Mouse (Mus musculus) neural tube, embryonic 15.5 days (tissue): ENCODE data around the gene Bap1. TPM values are rescaled to one million over a fixed set of nuclear protein-coding genes. Genes with fewer than 3 reads are reported as not detected.

Experiments used
- ATAC-seq: fragments of 200-750 bp; cut with Nextera tagmentation; 2 replicates; pipeline ENCODE4 v1.8.0; 2017; ENCODE audit warnings: mild to moderate bottlenecking, moderate TSS enrichment, moderate library complexity; ENCODE audit not compliant: low FRiP score
- H3K27ac ChIP-seq: fragments of 300-500 bp; sonication (generic); replicated peaks from 2 replicates; pipeline ENCODE4 v1.5.1; 2015; ENCODE audit warnings: mild to moderate bottlenecking, inconsistent platforms
- H3K27me3 ChIP-seq: fragments of 300-500 bp; sonication (generic); replicated peaks from 2 replicates; pipeline ENCODE4 v1.6.1; 2015; ENCODE audit warnings: inconsistent platforms
- H3K36me3 ChIP-seq: fragments of 300-500 bp; sonication (generic); 2 replicates; pipeline ENCODE4 v1.6.1; 2015; ENCODE audit warnings: inconsistent platforms
- H3K4me1 ChIP-seq: fragments of 300-500 bp; sonication (generic); 2 replicates; pipeline ENCODE4 v1.6.1; 2015; ENCODE audit warnings: inconsistent platforms
- H3K4me2 ChIP-seq: fragments of 300-500 bp; sonication (generic); 2 replicates; pipeline ENCODE4 v1.6.1; 2015; ENCODE audit warnings: inconsistent platforms, mild to moderate bottlenecking, moderate library complexity
- H3K4me3 ChIP-seq: fragments of 300-500 bp; sonication (generic); replicated peaks from 2 replicates; pipeline ENCODE4 v1.5.1; 2015; ENCODE audit warnings: mild to moderate bottlenecking, inconsistent platforms
- H3K9ac ChIP-seq: fragments of 300-500 bp; sonication (generic); replicated peaks from 2 replicates; pipeline ENCODE4 v1.6.1; 2015; ENCODE audit warnings: mild to moderate bottlenecking, inconsistent platforms
- H3K9me3 ChIP-seq: fragments of 300-500 bp; sonication (generic); replicated peaks from 2 replicates; pipeline ENCODE4 v1.6.1; 2016; ENCODE audit warnings: inconsistent platforms
- WGBS: fragments of 180-500 bp; shearing (Covaris S2); methylation state at CpG from one replicate; pipeline ENCODE4 v1.1.7; 2015; ENCODE audit warnings: mixed read lengths; 5-methylcytosine and 5-hydroxymethylcytosine counted together
- polyA plus RNA-seq: library from polyadenylated mRNA; unstranded; fragments of >200 nt; fragmentation: Nextera tagmentation; extraction: Ambion mirVana; gene quantifications from 2 replicates; pipeline ENCODE4 v1.2.1, GENCODE M21; 2015

The Bap1 gene
- 93.3 and 96.1 TPM in 2 replicates for polyA plus RNA-seq

- no peaks in the 10 kb centered on the region for H3K9me3 ChIP-seq
- H3K27me3 ChIP-seq: no peaks in the 10 kb centered on the region
- ATAC-seq: peak; percentile 94
- H3K4me2 ChIP-seq: peak within 1 kb of the TSS; percentile 86
- under 1% methylated on average over 74 of the region's 75 CpGs for WGBS
- peaks cover 35% of the 10 kb centered on the region for H3K36me3 ChIP-seq
- H3K4me3 ChIP-seq: peak within 1 kb of the TSS; percentile 67
- peaks cover 25% of the 10 kb centered on the region for H3K4me1 ChIP-seq
- peak within 1 kb of the TSS; percentile 97 for H3K27ac ChIP-seq
- peak within 1 kb of the TSS; percentile 97 for H3K9ac ChIP-seq
Observed at GRCm38 (mm10) chr14:31251084-31251604, at the start of gene Bap1, which contains the start of gene Phf7. Gene Bap1 (plus strand): TSS chr14:31251450. Gene Phf7 (minus strand): TSS chr14:31251317.

GRCm38 (mm10) chr14:31204844-31205243 is 46.4 kb upstream of the Bap1 start:
- peak overlapping the region; percentile 75 for H3K4me3 ChIP-seq
- WGBS: 69% methylated on average over 4 of the region's 4 CpGs
- H3K9me3 ChIP-seq: no peaks in the 10 kb centered on the region
- 0 out of 2 replicates have a peak overlapping the region, but pooled peaks have one; percentile 92 for H3K27ac ChIP-seq
- peak overlapping the region; percentile 89 for H3K4me2 ChIP-seq
- H3K36me3 ChIP-seq: peaks cover 44% of the 10 kb centered on the region
- no peaks in the 10 kb centered on the region for H3K27me3 ChIP-seq
- H3K4me1 ChIP-seq: peaks cover 26% of the 10 kb centered on the region
- no peak for ATAC-seq
- peak overlapping the region; percentile 94 for H3K9ac ChIP-seq

GRCm38 (mm10) chr14:31205244-31205561 is 46.0 kb upstream of the Bap1 start:
- H3K9ac ChIP-seq: peak overlapping the region; percentile 94
- H3K4me1 ChIP-seq: peaks cover 26% of the 10 kb centered on the region
- H3K4me2 ChIP-seq: peak overlapping the region; percentile 89
- ATAC-seq: peak; percentile 9; the same call in 1 of the 2 replicates
- no peaks in the 10 kb centered on the region for H3K27me3 ChIP-seq
- no peaks in the 10 kb centered on the region for H3K9me3 ChIP-seq
- peak overlapping the region; percentile 75 for H3K4me3 ChIP-seq
- H3K27ac ChIP-seq: peak overlapping the region; percentile 92
- WGBS: 19% methylated on average over 8 of the region's 8 CpGs
- H3K36me3 ChIP-seq: peaks cover 40% of the 10 kb centered on the region

- Histone ChIP-seq H3K27ac (peak overlapping the region; percentile 92), H3K4me1 (peaks cover 26% of the 10 kb centered on the region), H3K9me3 (no peaks in the 10 kb centered on the region), H3K36me3 (peaks cover 34% of the 10 kb centered on the region), H3K4me2 (peak overlapping the region; percentile 89), H3K4me3 (peak overlapping the region; percentile 75), H3K9ac (peak overlapping the region; percentile 94), H3K27me3 (no peaks in the 10 kb centered on the region)
- under 1% methylated on average over 39 of the region's 39 CpGs for WGBS
- peak; percentile 76 for ATAC-seq
Observed at GRCm38 (mm10) chr14:31205562-31206467, 45.4 kb upstream of the Bap1 start.

GRCm38 (mm10) chr14:31206472-31206981 is 44.7 kb upstream of the Bap1 start:
- Histone ChIP-seq H3K27me3 (no peaks in the 10 kb centered on the region), H3K4me2 (peak overlapping the region; percentile 89), H3K9ac (peak overlapping the region; percentile 94), H3K27ac (peak overlapping the region; percentile 92), H3K9me3 (no peaks in the 10 kb centered on the region), H3K36me3 (peaks cover 28% of the 10 kb centered on the region), H3K4me3 (peak overlapping the region; percentile 75), H3K4me1 (peaks cover 26% of the 10 kb centered on the region)
- ATAC-seq: peak; percentile 83
- under 1% methylated on average over 48 of the region's 48 CpGs for WGBS

- peak overlapping the region; percentile 89 for H3K4me2 ChIP-seq
- no peaks in the 10 kb centered on the region for H3K9me3 ChIP-seq
- peak overlapping the region; percentile 94 for H3K9ac ChIP-seq
- 73% methylated on average over 13 of the region's 13 CpGs for WGBS
- peak; percentile 26 for ATAC-seq
- peak overlapping the region; percentile 75 for H3K4me3 ChIP-seq
- peaks cover 21% of the 10 kb centered on the region for H3K36me3 ChIP-seq
- H3K4me1 ChIP-seq: peaks cover 26% of the 10 kb centered on the region
- H3K27ac ChIP-seq: peak overlapping the region; percentile 92
- no peaks in the 10 kb centered on the region for H3K27me3 ChIP-seq
Observed at GRCm38 (mm10) chr14:31207070-31207830, 44.0 kb upstream of the Bap1 start.

GRCm38 (mm10) chr14:31208084-31208483 is 43.2 kb upstream of the Bap1 start, which contains the start of gene Tnnc1:
Gene Tnnc1 (plus strand): TSS chr14:31208312.
- Histone ChIP-seq H3K27me3 (no peaks in the 10 kb centered on the region), H3K4me2 (peak within 1 kb of the TSS; percentile 89), H3K9me3 (no peaks in the 10 kb centered on the region), H3K27ac (peak within 1 kb of the TSS; percentile 92), H3K9ac (peak within 1 kb of the TSS; percentile 94; the same call in 1 of the 2 replicates), H3K4me3 (peak within 1 kb of the TSS; percentile 75), H3K36me3 (peaks cover 13% of the 10 kb centered on the region), H3K4me1 (peaks cover 26% of the 10 kb centered on the region)
- no peak for ATAC-seq
- WGBS: 70% methylated on average over 2 of the region's 2 CpGs

- H3K27ac ChIP-seq: no peak overlapping the region
- 82% methylated on average over 4 of the region's 4 CpGs for WGBS
- ATAC-seq: no peak
Observed at GRCm38 (mm10) chr14:31209133-31209557, 42.1 kb upstream of the Bap1 start.

GRCm38 (mm10) chr14:31211854-31212253 is 39.4 kb upstream of the Bap1 start:
- 89% methylated on average over 6 of the region's 6 CpGs for WGBS
- no peak overlapping the region for H3K9ac ChIP-seq
- peaks cover 15% of the 10 kb centered on the region; the same call in 1 of the 2 replicates for H3K4me1 ChIP-seq
- no peaks in the 10 kb centered on the region for H3K36me3 ChIP-seq
- no peak for ATAC-seq
- no peaks in the 10 kb centered on the region for H3K9me3 ChIP-seq
- H3K4me3 ChIP-seq: no peak overlapping the region
- H3K27ac ChIP-seq: no peak overlapping the region
- no peaks in the 10 kb centered on the region for H3K27me3 ChIP-seq
- no peak overlapping the region for H3K4me2 ChIP-seq

More at GRCm38 (mm10) chr14:31209133-31209557, 42.1 kb upstream of the Bap1 start:
- Histone ChIP-seq H3K27me3 (no peaks in the 10 kb centered on the region), H3K4me3 (no peak overlapping the region), H3K9ac (no peak overlapping the region), H3K36me3 (peaks cover 4% of the 10 kb centered on the region), H3K4me2 (no peak overlapping the region), H3K9me3 (no peaks in the 10 kb centered on the region), H3K4me1 (peaks cover 22% of the 10 kb centered on the region)

- ATAC-seq: no peak
- WGBS: 92% methylated on average over 3 of the region's 3 CpGs
- no peak overlapping the region for H3K4me2 ChIP-seq
Observed at GRCm38 (mm10) chr14:31212499-31212898, 38.8 kb upstream of the Bap1 start.

GRCm38 (mm10) chr14:31213868-31214267 is 37.4 kb upstream of the Bap1 start:
- no peaks in the 10 kb centered on the region for H3K27me3 ChIP-seq
- no peak for ATAC-seq
- no peaks in the 10 kb centered on the region for H3K9me3 ChIP-seq
- no peaks in the 10 kb centered on the region for H3K36me3 ChIP-seq
- H3K4me3 ChIP-seq: no peak overlapping the region
- H3K4me2 ChIP-seq: no peak overlapping the region
- H3K9ac ChIP-seq: no peak overlapping the region
- WGBS: 76% methylated on average over 8 of the region's 8 CpGs
- H3K4me1 ChIP-seq: peaks cover 17% of the 10 kb centered on the region
- H3K27ac ChIP-seq: no peak overlapping the region

More at GRCm38 (mm10) chr14:31212499-31212898, 38.8 kb upstream of the Bap1 start:
- H3K27me3 ChIP-seq: no peaks in the 10 kb centered on the region
- H3K27ac ChIP-seq: no peak overlapping the region
- no peak overlapping the region for H3K4me3 ChIP-seq
- H3K4me1 ChIP-seq: peaks cover 11% of the 10 kb centered on the region
- no peaks in the 10 kb centered on the region for H3K9me3 ChIP-seq
- no peak overlapping the region for H3K9ac ChIP-seq
- H3K36me3 ChIP-seq: no peaks in the 10 kb centered on the region
